Mouse (Mus musculus) c-Kit-positive CD71-positive TER-119-positive erythroid progenitor cells, embryonic 14.5 days (primary cell): Measurements from ENCODE around the gene Csrnp3.
"Not testable (repeated sequence)": the region's sequence is repeated elsewhere in the genome, so short reads cannot be mapped to it uniquely, and the experiment has no call there.

Source experiments
- DNase-seq: peaks from one replicate; pipeline ENCODE4 v3.0.0-alpha.2; 2013; ENCODE audit warnings: low spot score

Csrnp3 gene

GRCm38 (mm10) chr2:65845551-65845950, at the start of gene Csrnp3:
TSS of gene Csrnp3 (plus strand) at chr2:65845767.
- no peak for DNase-seq

GRCm38 (mm10) chr2:65801054-65801709, 44.4 kb upstream of the Csrnp3 start:
- peak; percentile 87 for DNase-seq

GRCm38 (mm10) chr2:65806556-65806955, 39.0 kb upstream of the Csrnp3 start:
- no peak for DNase-seq

- not testable (repeated sequence) for DNase-seq
Observed at GRCm38 (mm10) chr2:65811203-65811602, 34.4 kb upstream of the Csrnp3 start.

GRCm38 (mm10) chr2:65818080-65818796, 27.3 kb upstream of the Csrnp3 start:
- no peak for DNase-seq

GRCm38 (mm10) chr2:65820114-65820769, 25.3 kb upstream of the Csrnp3 start:
- peak; percentile 74 for DNase-seq

- no peak for DNase-seq
Observed at GRCm38 (mm10) chr2:65826314-65826713, 19.3 kb upstream of the Csrnp3 start.

GRCm38 (mm10) chr2:65826801-65827200, 18.8 kb upstream of the Csrnp3 start:
- no peak for DNase-seq

- no peak for DNase-seq
Observed at GRCm38 (mm10) chr2:65828699-65829098, 16.9 kb upstream of the Csrnp3 start.

GRCm38 (mm10) chr2:65832738-65833395, 12.7 kb upstream of the Csrnp3 start:
- no peak for DNase-seq

GRCm38 (mm10) chr2:65833421-65833820, 12.1 kb upstream of the Csrnp3 start:
- DNase-seq, result no peak

- no peak for DNase-seq
Observed at GRCm38 (mm10) chr2:65841606-65842005, 4.0 kb upstream of the Csrnp3 start.

GRCm38 (mm10) chr2:65842356-65842755, 3.2 kb upstream of the Csrnp3 start:
- DNase-seq, result no peak

- no peak for DNase-seq
Observed at GRCm38 (mm10) chr2:65846000-65846755, 611 bp downstream of the Csrnp3 start.

- DNase-seq, result no peak
Observed at GRCm38 (mm10) chr2:65847463-65848110, 2.0 kb downstream of the Csrnp3 start.

GRCm38 (mm10) chr2:65848706-65849105, 3.1 kb downstream of the Csrnp3 start:
- DNase-seq, result no peak

GRCm38 (mm10) chr2:65850282-65850681, 4.7 kb downstream of the Csrnp3 start:
- DNase-seq, result not testable (repeated sequence)

- no peak for DNase-seq
Observed at GRCm38 (mm10) chr2:65856791-65857190, 11.2 kb downstream of the Csrnp3 start.

- no peak for DNase-seq
Observed at GRCm38 (mm10) chr2:65859767-65860727, 14.5 kb downstream of the Csrnp3 start.

GRCm38 (mm10) chr2:65864778-65865339, 19.3 kb downstream of the Csrnp3 start:
- no peak for DNase-seq
